Mouse (Mus musculus) CH12.LX (cell line): ENCODE results near the gene Spn. TPM values are rescaled to one million over a fixed set of nuclear protein-coding genes. Genes with fewer than 3 reads are reported as not detected.

Source experiments
- DNase-seq: peaks from one replicate; pipeline ENCODE4 v3.0.0-alpha.2; 2013; ENCODE audit errors: extremely low read depth
- H3K27ac ChIP-seq: 2 replicates; pipeline ENCODE4 v1.5.1; 2012; ENCODE audit warnings: low read depth, mild to moderate bottlenecking, control low read depth, moderate library complexity; ENCODE audit not compliant: insufficient read depth
- H3K27me3 ChIP-seq: replicated peaks from 2 replicates; pipeline ENCODE3; 2012; ENCODE audit warnings: inconsistent platforms
- H3K36me3 ChIP-seq, 2 experiments: replicated peaks in 1 of 2; 2 replicates each; pipeline versions ENCODE3 to v1.6.1; 2012; ENCODE audit warnings: inconsistent platforms in 1 of 2, low read length in 1 of 2, mild to moderate bottlenecking in 1 of 2, mixed read lengths in 1 of 2, moderate library complexity in 1 of 2; ENCODE audit not compliant: control insufficient read depth in 1 of 2, insufficient read depth in 1 of 2
- H3K4me1 ChIP-seq, 2 experiments: 2 replicates each; pipeline ENCODE4 v1.6.1; 2012; ENCODE audit warnings: inconsistent platforms in 1 of 2, moderate library complexity in 1 of 2; ENCODE audit not compliant: insufficient read depth in 2 of 2, control insufficient read depth in 1 of 2
- H3K4me2 ChIP-seq: 2 replicates; pipeline ENCODE4 v1.6.1; 2012; ENCODE audit warnings: low read depth, mild to moderate bottlenecking, control low read depth; ENCODE audit not compliant: poor library complexity, insufficient read depth, severe bottlenecking
- H3K4me3 ChIP-seq, 3 experiments: fragments of 150-350 bp in 1 of 3; sonication (generic) in 1 of 3; replicated peaks in 1 of 3; 2 replicates each; pipeline versions ENCODE3 to v1.5.1; 2011 to 2012; ENCODE audit warnings: low read depth in 2 of 3, low read length in 2 of 3, mild to moderate bottlenecking in 2 of 3, moderate library complexity in 2 of 3, control low read depth in 1 of 3, improper control_type of control experiment in 1 of 3, inconsistent platforms in 1 of 3, mixed read lengths in 1 of 3; ENCODE audit not compliant: poor library complexity in 1 of 3
- H3K79me2 ChIP-seq: replicated peaks from 2 replicates; pipeline ENCODE4 v1.6.1; 2012; ENCODE audit warnings: mild to moderate bottlenecking, moderate library complexity; ENCODE audit not compliant: control insufficient read depth, poor library complexity, insufficient read depth, severe bottlenecking; ENCODE audit errors: extremely low read depth
- H3K9ac ChIP-seq: 2 replicates; pipeline ENCODE4 v1.6.1; 2012; ENCODE audit warnings: low read depth, mild to moderate bottlenecking, control low read depth, moderate library complexity; ENCODE audit not compliant: insufficient read depth
- H3K9me3 ChIP-seq: replicated peaks from 2 replicates; pipeline ENCODE3; 2012; ENCODE audit warnings: low read length, inconsistent platforms, mixed read lengths
- CTCF ChIP-seq, 2 experiments: IDR thresholded peaks in 1 of 2; conservative IDR thresholded peaks in 1 of 2; 2 replicates each; pipeline ENCODE4 v1.5.1; 2011 to 2012; ENCODE audit warnings: low read depth in 2 of 2, low read length in 2 of 2, improper control_type of control experiment in 1 of 2, inconsistent platforms in 1 of 2, mild to moderate bottlenecking in 1 of 2, moderate library complexity in 1 of 2
- ELF1 ChIP-seq: IDR thresholded peaks from 2 replicates; pipeline ENCODE4 v1.6.1; 2014; ENCODE audit warnings: low read depth, mild to moderate bottlenecking, inconsistent platforms, low read length, improper control_type of control experiment
- EP300 ChIP-seq: IDR thresholded peaks from 2 replicates; pipeline ENCODE4 v1.6.1; 2011; ENCODE audit warnings: low read length, improper control_type of control experiment
- ETS1 ChIP-seq: conservative IDR thresholded peaks from 2 replicates; pipeline ENCODE4 v1.6.1; 2012; ENCODE audit warnings: low read depth, mild to moderate bottlenecking, inconsistent platforms, low read length, improper control_type of control experiment, moderate library complexity
- HCFC1 ChIP-seq: IDR thresholded peaks from 2 replicates; pipeline ENCODE4 v1.6.1; 2012; ENCODE audit warnings: low read depth, mild to moderate bottlenecking, inconsistent platforms, low read length, improper control_type of control experiment
- IRF4 ChIP-seq: IDR thresholded peaks from 2 replicates; pipeline ENCODE4 v1.6.1; 2014; ENCODE audit warnings: low read depth, mild to moderate bottlenecking, inconsistent platforms, low read length, improper control_type of control experiment
- JUN ChIP-seq: IDR thresholded peaks from 2 replicates; pipeline ENCODE4 v1.6.1; 2011; ENCODE audit warnings: low read depth, mild to moderate bottlenecking, low read length, improper control_type of control experiment, moderate library complexity; ENCODE audit not compliant: insufficient read depth
- JUND ChIP-seq: conservative IDR thresholded peaks from 2 replicates; pipeline ENCODE4 v1.6.1; 2011; ENCODE audit warnings: low read depth, low read length, improper control_type of control experiment
- KAT2A ChIP-seq: IDR thresholded peaks from 2 replicates; pipeline ENCODE4 v1.6.1; 2012; ENCODE audit warnings: low read length, improper control_type of control experiment, inconsistent platforms; ENCODE audit not compliant: insufficient replicate concordance
- MAFK ChIP-seq: IDR thresholded peaks from 2 replicates; pipeline ENCODE4 v1.6.1; 2011; ENCODE audit warnings: low read length, improper control_type of control experiment; ENCODE audit not compliant: insufficient replicate concordance
- MAZ ChIP-seq: IDR thresholded peaks from 2 replicates; pipeline ENCODE4 v1.6.1; 2012; ENCODE audit warnings: low read depth, mild to moderate bottlenecking, inconsistent platforms, low read length, improper control_type of control experiment, moderate library complexity
- NELFE ChIP-seq: IDR thresholded peaks from 2 replicates; pipeline ENCODE4 v1.6.1; 2011; ENCODE audit warnings: low read depth, low read length, improper control_type of control experiment
- POLR2AphosphoS2 ChIP-seq: IDR thresholded peaks from 2 replicates; pipeline ENCODE4 v1.6.1; 2011; ENCODE audit warnings: low read depth, low read length, improper control_type of control experiment
- RAD21 ChIP-seq: IDR thresholded peaks from 2 replicates; pipeline ENCODE4 v1.6.1; 2011; ENCODE audit warnings: low read depth, mild to moderate bottlenecking, low read length, improper control_type of control experiment, moderate library complexity
- RCOR1 ChIP-seq: conservative IDR thresholded peaks from 2 replicates; pipeline ENCODE4 v1.6.1; 2012; ENCODE audit warnings: low read depth, mild to moderate bottlenecking, inconsistent platforms, low read length, improper control_type of control experiment
- SMC3 ChIP-seq: IDR thresholded peaks from 2 replicates; pipeline ENCODE4 v1.6.1; 2011; ENCODE audit warnings: low read depth, low read length, improper control_type of control experiment
- TBP ChIP-seq: conservative IDR thresholded peaks from 2 replicates; pipeline ENCODE4 v1.6.1; 2011; ENCODE audit warnings: low read depth, low read length, improper control_type of control experiment
- TCF12 ChIP-seq: IDR thresholded peaks from 2 replicates; pipeline ENCODE4 v1.6.1; 2014; ENCODE audit warnings: low read depth, mild to moderate bottlenecking, inconsistent platforms, low read length, improper control_type of control experiment
- USF2 ChIP-seq: conservative IDR thresholded peaks from 2 replicates; pipeline ENCODE4 v1.6.1; 2011; ENCODE audit warnings: low read depth, low read length, improper control_type of control experiment
- ZC3H11A ChIP-seq: IDR thresholded peaks from 2 replicates; pipeline ENCODE4 v1.6.1; 2012; ENCODE audit warnings: low read depth, mild to moderate bottlenecking, inconsistent platforms, low read length, improper control_type of control experiment
- ZKSCAN1 ChIP-seq: IDR thresholded peaks from 2 replicates; pipeline ENCODE4 v1.6.1; 2012; ENCODE audit warnings: low read depth, inconsistent platforms, low read length, improper control_type of control experiment, borderline replicate concordance
- ZMIZ1 ChIP-seq: IDR thresholded peaks from 2 replicates; pipeline ENCODE4 v1.6.1; 2012; ENCODE audit warnings: low read depth, mild to moderate bottlenecking, inconsistent platforms, low read length, improper control_type of control experiment
- dilution Hi-C: fragments of 300-500 bp; cut with MboI; formaldehyde crosslinking; loops from 2 replicates; pipeline ENCODE4 v1.14.3; 2020; ENCODE audit warnings: low sequenced_read_pairs; ENCODE audit not compliant: extremely low pct_unique_long_range_greater_than_20kb, extremely low pct_ligation_motif_present
- in situ Hi-C: fragments of 300-500 bp; cut with MboI; formaldehyde crosslinking; loops from 3 replicates; pipeline ENCODE4 v1.14.3; 2019; ENCODE audit warnings: low sequenced_read_pairs, low pct_ligation_motif_present, low pct_unique_long_range_greater_than_20kb, mixed read lengths
- polyA plus RNA-seq: library from polyadenylated mRNA; unstranded; fragments of >175 nt; gene quantifications from 2 replicates; pipeline ENCODE4 v1.2.1, GENCODE M21; 2012; ENCODE audit warnings: low read depth; ENCODE audit not compliant: insufficient read length
- total RNA-seq, 2 experiments: library from RNA; depleted of rRNA; stranded (reverse); fragments of 300-350 nt in 1 of 2; fragments of >200 nt in 1 of 2; gene quantifications; 2 replicates each; pipeline ENCODE4 v1.2.3; 2012 to 2014

The Spn gene
- total and polyA plus RNA-seq, 3 experiments = 2.4 to 16.3 (median 3.3) TPM

DNA sequence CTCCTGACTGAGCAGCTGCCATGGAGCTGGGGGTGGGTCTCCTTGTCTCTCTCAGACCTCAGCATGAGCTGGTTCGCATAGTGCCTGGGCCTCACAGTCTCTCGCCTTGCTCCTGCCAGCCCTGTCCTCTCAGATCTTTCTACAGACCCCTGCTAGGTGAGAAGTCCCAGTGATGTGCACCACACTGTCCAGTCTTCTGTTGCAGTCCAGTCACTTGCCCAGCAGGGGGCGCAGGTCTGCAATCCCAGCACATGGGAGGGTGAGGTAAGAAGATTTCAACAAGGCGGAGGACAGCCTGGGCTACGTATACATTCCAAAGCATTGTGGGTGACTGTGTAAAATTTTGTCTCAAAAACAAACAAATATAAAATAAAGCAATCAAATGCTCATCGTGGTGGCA is 26.2 kb downstream of the Spn start (continued):
- TF ChIP-seq KAT2A = no peak
- TF ChIP-seq RCOR1 = no peak
- TF ChIP-seq IRF4 = peak; percentile 56; the same call in 1 of the 2 replicates
- peak; percentile 65 for TF ChIP-seq RAD21
- TF ChIP-seq POLR2AphosphoS2 = no peak
- TF ChIP-seq NELFE = no peak
- TF ChIP-seq HCFC1 = no peak
- TF ChIP-seq JUND = no peak
- TF ChIP-seq EP300 = no peak
- TF ChIP-seq ELF1 = no peak
- no peak for TF ChIP-seq ZMIZ1
- TF ChIP-seq ETS1 = no peak
- TF ChIP-seq MAZ = no peak
- TF ChIP-seq JUN = no peak
- no peak for TF ChIP-seq ZKSCAN1
- TF ChIP-seq TBP = 0 out of 2 replicates have a peak, but pooled peaks have one; percentile 26
- TF ChIP-seq USF2 = no peak

DNA sequence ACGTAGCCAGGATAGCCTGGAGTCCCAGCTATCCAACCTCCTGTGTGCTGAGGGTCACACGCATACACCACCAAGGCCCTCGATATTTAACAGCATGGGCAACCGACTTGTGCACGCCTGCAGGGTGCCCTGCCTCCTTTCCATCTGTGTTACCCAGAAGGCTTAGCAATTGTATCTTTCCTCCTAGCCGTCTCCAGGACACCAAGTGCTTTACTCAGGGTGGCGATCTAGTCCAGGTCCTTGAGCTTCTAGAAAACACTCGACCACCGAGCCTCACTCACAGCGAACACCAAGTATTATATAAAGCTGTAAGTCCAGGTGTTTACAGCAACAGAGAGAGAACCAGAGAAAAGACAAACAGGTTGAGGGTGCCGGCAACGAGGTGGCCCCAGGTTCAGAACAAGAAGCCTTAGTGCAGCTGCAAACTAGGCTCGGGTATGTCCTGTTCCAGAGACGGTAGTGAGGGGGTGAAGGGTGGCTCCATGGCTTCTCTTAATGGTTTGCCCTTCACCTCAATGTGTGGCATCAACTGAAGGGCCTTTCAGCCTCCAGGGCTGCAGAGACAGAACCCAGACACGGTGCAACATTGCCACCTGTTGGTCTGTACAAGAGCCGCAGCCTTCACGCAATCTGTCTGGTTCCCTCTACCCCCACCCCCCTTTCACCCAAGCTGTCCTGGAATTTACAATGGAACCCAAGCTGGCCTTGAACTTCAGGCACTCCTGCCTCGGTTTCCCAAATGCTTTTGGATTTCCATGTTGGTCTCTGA is 27.2 kb downstream of the Spn start:
- no peak for TF ChIP-seq MAFK
- no peak for TF ChIP-seq TBP
- TF ChIP-seq CTCF (conservative IDR thresholded peaks at IDR 0.05 in 1 of 2, IDR thresholded peaks at IDR 0.05 in 1 of 2; ENCODE audit: low read depth in 2 of 2, low read length in 2 of 2) = peak; percentile 71 to 95
- TF ChIP-seq ZC3H11A = peak; percentile 45; the same call in 1 of the 2 replicates
- TF ChIP-seq POLR2AphosphoS2 = no peak
- 0 out of 2 replicates have a peak, but pooled peaks have one; percentile 18 for TF ChIP-seq TCF12
- TF ChIP-seq HCFC1 = no peak
- TF ChIP-seq RAD21 = peak; percentile 97
- peak; percentile 83 for TF ChIP-seq SMC3
- TF ChIP-seq MAZ = peak; percentile 53; the same call in 1 of the 2 replicates
- peak; percentile 39; the same call in 1 of the 2 replicates for TF ChIP-seq IRF4
- TF ChIP-seq, all 38 proteins: peak for 7
- in situ Hi-C loops = loop anchor here (10.0 kb wide), 1 partner anchor 466 kb away; the partner anchor contains the start of gene Sgf29
- Histone ChIP-seq H3K4me2 (no peak overlapping the region), H3K27ac (no peak overlapping the region), H3K4me3 (no peak overlapping the region), H3K27me3 (peaks cover 9% of the 10 kb centered on the region), H3K4me1 (peaks cover 28 to 54% of the 10 kb centered on the region in 2 experiments), H3K79me2 (no peaks in the 10 kb centered on the region), H3K36me3 (no peaks in the 10 kb centered on the region), H3K9me3 (no peaks in the 10 kb centered on the region), H3K9ac (no peak overlapping the region)
- dilution Hi-C loops = no loop called here
- DNase-seq = peak; percentile 76
